Mouse (Mus musculus) hindbrain, embryonic 14.5 days (tissue): ENCODE data around the gene Zfand3. TPM values are rescaled to one million over a fixed set of nuclear protein-coding genes. Genes with fewer than 3 reads are reported as not detected.

Source experiments
- ATAC-seq: fragments of 200-750 bp; cut with Nextera tagmentation; 2 replicates; pipeline ENCODE4 v1.8.0; 2017; ENCODE audit warnings: moderate number of reproducible peaks, mild to moderate bottlenecking, moderate TSS enrichment, moderate library complexity; ENCODE audit not compliant: low FRiP score
- DNase-seq: peaks from one replicate; pipeline ENCODE4 v3.0.0-alpha.2; 2015; ENCODE audit warnings: low spot score
- H3K27ac ChIP-seq: fragments of 300-500 bp; sonication (generic); 2 replicates; pipeline ENCODE4 v1.5.1; 2014; ENCODE audit warnings: mild to moderate bottlenecking, moderate library complexity
- H3K27me3 ChIP-seq: fragments of 300-500 bp; sonication (generic); 2 replicates; pipeline ENCODE4 v1.6.1; 2014; ENCODE audit warnings: mild to moderate bottlenecking, low read length, mixed read lengths; ENCODE audit not compliant: control insufficient read depth, insufficient read depth
- H3K36me3 ChIP-seq: fragments of 300-500 bp; sonication (generic); replicated peaks from 2 replicates; pipeline ENCODE4 v1.6.1; 2014; ENCODE audit not compliant: control insufficient read depth, insufficient read depth
- H3K4me1 ChIP-seq: fragments of 300-500 bp; sonication (generic); replicated peaks from 2 replicates; pipeline ENCODE4 v1.6.1; 2014; ENCODE audit warnings: antibody characterized with exemption, low read length, mixed read lengths; ENCODE audit not compliant: control insufficient read depth, insufficient read depth
- H3K4me2 ChIP-seq: fragments of 300-500 bp; sonication (generic); replicated peaks from 2 replicates; pipeline ENCODE4 v1.6.1; 2014; ENCODE audit warnings: mild to moderate bottlenecking, moderate library complexity
- H3K4me3 ChIP-seq: fragments of 300-500 bp; sonication (generic); replicated peaks from 2 replicates; pipeline ENCODE4 v1.5.1; 2014; ENCODE audit warnings: mild to moderate bottlenecking, low read length
- H3K9ac ChIP-seq: fragments of 300-500 bp; sonication (generic); 2 replicates; pipeline ENCODE4 v1.6.1; 2014
- H3K9me3 ChIP-seq: fragments of 300-500 bp; sonication (generic); 2 replicates; pipeline ENCODE4 v1.6.1; 2016; ENCODE audit warnings: low read length; ENCODE audit not compliant: control insufficient read depth
- WGBS: fragments of 180-500 bp; shearing (Covaris S2); extraction: QIAGEN DNeasy Blood & Tissue Kit; methylation state at CpG from one replicate; pipeline ENCODE4 v1.1.7; 2014; 5-methylcytosine and 5-hydroxymethylcytosine counted together
- polyA plus RNA-seq: library from polyadenylated mRNA; unstranded; fragments of >200 nt; fragmentation: Nextera tagmentation; extraction: Ambion mirVana; gene quantifications from 2 replicates; pipeline ENCODE4 v1.2.1, GENCODE M21; 2014

The Zfand3 gene
- polyA plus RNA-seq, 1 experiment from 2014 or later, result 43.2 TPM

- Histone ChIP-seq H3K4me3 (no peak overlapping the region), H3K9ac (no peak overlapping the region), H3K4me1 (no peaks in the 10 kb centered on the region), H3K27ac (no peak overlapping the region), H3K4me2 (no peak overlapping the region), H3K27me3 (no peaks in the 10 kb centered on the region), H3K36me3 (no peaks in the 10 kb centered on the region), H3K9me3 (no peaks in the 10 kb centered on the region)
- DNase-seq, result no peak
- WGBS, result 83% methylated on average over 3 of the region's 3 CpGs
- ATAC-seq, result no peak
Measured at GRCm38 (mm10) chr17:29994011-29994410, 10.5 kb upstream of the Zfand3 start.

- H3K27me3 ChIP-seq, result no peaks in the 10 kb centered on the region
- 91% methylated on average over 4 of the region's 4 CpGs for WGBS
- H3K27ac ChIP-seq, result no peak overlapping the region
- H3K9me3 ChIP-seq, result no peaks in the 10 kb centered on the region
- H3K4me3 ChIP-seq, result no peak overlapping the region
- no peak for ATAC-seq
- H3K9ac ChIP-seq, result no peak overlapping the region
- DNase-seq, result no peak
- H3K4me2 ChIP-seq, result no peak overlapping the region
- no peaks in the 10 kb centered on the region for H3K36me3 ChIP-seq
- H3K4me1 ChIP-seq, result no peaks in the 10 kb centered on the region
Measured at GRCm38 (mm10) chr17:29994459-29994858, 10.1 kb upstream of the Zfand3 start.

GRCm38 (mm10) chr17:29995986-29996385 is 8.5 kb upstream of the Zfand3 start:
- 87% methylated on average over 5 of the region's 5 CpGs for WGBS
- H3K4me1 ChIP-seq, result no peaks in the 10 kb centered on the region
- no peak for ATAC-seq
- H3K9ac ChIP-seq, result no peak overlapping the region
- no peaks in the 10 kb centered on the region for H3K36me3 ChIP-seq
- DNase-seq, result no peak
- no peaks in the 10 kb centered on the region for H3K9me3 ChIP-seq
- H3K4me3 ChIP-seq, result no peak overlapping the region
- no peak overlapping the region for H3K27ac ChIP-seq
- no peak overlapping the region for H3K4me2 ChIP-seq
- H3K27me3 ChIP-seq, result no peaks in the 10 kb centered on the region

- Histone ChIP-seq H3K4me1 (no peaks in the 10 kb centered on the region), H3K27ac (no peak overlapping the region), H3K36me3 (no peaks in the 10 kb centered on the region), H3K9ac (no peak overlapping the region), H3K4me2 (no peak overlapping the region), H3K4me3 (no peak overlapping the region), H3K27me3 (no peaks in the 10 kb centered on the region), H3K9me3 (no peaks in the 10 kb centered on the region)
- ATAC-seq (no peak), DNase-seq (no peak)
- 59% methylated on average over 7 of the region's 7 CpGs for WGBS
Measured at GRCm38 (mm10) chr17:29997726-29998125, 6.8 kb upstream of the Zfand3 start.

- H3K9ac ChIP-seq, result no peak overlapping the region
- H3K4me1 ChIP-seq, result peaks cover 4% of the 10 kb centered on the region; the same call in 1 of the 2 replicates
- H3K27ac ChIP-seq, result no peak overlapping the region
- no peaks in the 10 kb centered on the region for H3K27me3 ChIP-seq
- WGBS, result 72% methylated on average over 24 of the region's 24 CpGs
- no peaks in the 10 kb centered on the region for H3K36me3 ChIP-seq
- DNase-seq (no peak), ATAC-seq (no peak)
- no peak overlapping the region for H3K4me2 ChIP-seq
- H3K4me3 ChIP-seq, result no peak overlapping the region
- H3K9me3 ChIP-seq, result no peaks in the 10 kb centered on the region
Measured at GRCm38 (mm10) chr17:29998566-29999295, 5.8 kb upstream of the Zfand3 start.

- DNase-seq (no peak), ATAC-seq (peak; percentile 52; the same call in 1 of the 2 replicates)
- peak overlapping the region; percentile 96 for H3K4me3 ChIP-seq
- peak overlapping the region; percentile 81 for H3K4me2 ChIP-seq
- H3K9ac ChIP-seq, result peak overlapping the region; percentile 98
- H3K4me1 ChIP-seq, result peaks cover 39% of the 10 kb centered on the region
- no peaks in the 10 kb centered on the region for H3K9me3 ChIP-seq
- H3K36me3 ChIP-seq, result no peaks in the 10 kb centered on the region
- H3K27ac ChIP-seq, result peak overlapping the region; percentile 98
- no peaks in the 10 kb centered on the region for H3K27me3 ChIP-seq
- WGBS, result 2% methylated on average over 12 of the region's 47 CpGs
Measured at GRCm38 (mm10) chr17:30005103-30005443, 540 bp downstream of the Zfand3 start.

- H3K36me3 ChIP-seq, result no peaks in the 10 kb centered on the region
- H3K4me2 ChIP-seq, result peak overlapping the region; percentile 81
- peak overlapping the region; percentile 98 for H3K27ac ChIP-seq
- no peaks in the 10 kb centered on the region for H3K27me3 ChIP-seq
- no peaks in the 10 kb centered on the region for H3K9me3 ChIP-seq
- DNase-seq (no peak), ATAC-seq (peak; percentile 28)
- 0% methylated on average over 7 of the region's 19 CpGs for WGBS
- peaks cover 39% of the 10 kb centered on the region for H3K4me1 ChIP-seq
- peak overlapping the region; percentile 96 for H3K4me3 ChIP-seq
- H3K9ac ChIP-seq, result peak overlapping the region; percentile 98
Measured at GRCm38 (mm10) chr17:30005451-30005941, 963 bp downstream of the Zfand3 start.

GRCm38 (mm10) chr17:30006877-30007276 is 2.3 kb downstream of the Zfand3 start:
- Histone ChIP-seq H3K36me3 (no peaks in the 10 kb centered on the region), H3K4me1 (peaks cover 39% of the 10 kb centered on the region), H3K9me3 (no peaks in the 10 kb centered on the region), H3K27me3 (no peaks in the 10 kb centered on the region), H3K4me3 (peak overlapping the region; percentile 14), H3K27ac (no peak overlapping the region), H3K4me2 (peak overlapping the region; percentile 81), H3K9ac (no peak overlapping the region)
- ATAC-seq (no peak), DNase-seq (no peak)
- 83% methylated on average over 2 of the region's 2 CpGs for WGBS

- peaks cover 39% of the 10 kb centered on the region for H3K4me1 ChIP-seq
- H3K4me2 ChIP-seq, result peak overlapping the region; percentile 81
- no peak overlapping the region for H3K9ac ChIP-seq
- no peak overlapping the region for H3K4me3 ChIP-seq
- no peaks in the 10 kb centered on the region for H3K9me3 ChIP-seq
- H3K36me3 ChIP-seq, result no peaks in the 10 kb centered on the region
- H3K27ac ChIP-seq, result no peak overlapping the region
- WGBS, result 93% methylated on average over 6 of the region's 6 CpGs
- H3K27me3 ChIP-seq, result no peaks in the 10 kb centered on the region
- DNase-seq (no peak), ATAC-seq (no peak)
Measured at GRCm38 (mm10) chr17:30007883-30008282, 3.4 kb downstream of the Zfand3 start.
